Mouse (Mus musculus) kidney, postnatal 0 days (tissue): ENCODE results near the gene Ispd. TPM values are rescaled to one million over a fixed set of nuclear protein-coding genes. Genes with fewer than 3 reads are reported as not detected.

Source experiments
- ATAC-seq: fragments of 200-750 bp; cut with Nextera tagmentation; replicated peaks from 2 replicates; pipeline ENCODE4 v1.8.0; 2017; ENCODE audit warnings: low read depth, moderate number of reproducible peaks, moderate TSS enrichment, moderate library complexity; ENCODE audit not compliant: low FRiP score
- DNase-seq: peaks from one replicate; pipeline ENCODE4 v3.0.0-alpha.2; 2016; ENCODE audit warnings: low spot score
- H3K27ac ChIP-seq: fragments of 300-500 bp; sonication (generic); 2 replicates; pipeline ENCODE4 v1.5.1; 2014; ENCODE audit warnings: mild to moderate bottlenecking
- H3K27me3 ChIP-seq: fragments of 300-500 bp; sonication (generic); 2 replicates; pipeline ENCODE4 v1.6.1; 2014; ENCODE audit warnings: low read length, mixed read lengths; ENCODE audit not compliant: insufficient read depth
- H3K36me3 ChIP-seq: fragments of 300-500 bp; sonication (generic); 2 replicates; pipeline ENCODE4 v1.6.1; 2014; ENCODE audit warnings: low read length, mixed read lengths; ENCODE audit not compliant: insufficient read depth
- H3K4me1 ChIP-seq: fragments of 300-500 bp; sonication (generic); replicated peaks from 2 replicates; pipeline ENCODE4 v1.6.1; 2014; ENCODE audit warnings: antibody characterized with exemption, low read length, mixed read lengths; ENCODE audit not compliant: insufficient read depth
- H3K4me2 ChIP-seq: fragments of 300-500 bp; sonication (generic); 2 replicates; pipeline ENCODE4 v1.6.1; 2014; ENCODE audit warnings: mild to moderate bottlenecking, low read length, moderate library complexity, mixed read lengths
- H3K4me3 ChIP-seq: fragments of 300-500 bp; sonication (generic); replicated peaks from 2 replicates; pipeline ENCODE4 v1.5.1; 2014; ENCODE audit warnings: low read depth, low read length
- H3K9ac ChIP-seq: fragments of 300-500 bp; sonication (generic); 2 replicates; pipeline ENCODE4 v1.6.1; 2014; ENCODE audit warnings: low read depth, low read length
- H3K9me3 ChIP-seq: fragments of 300-500 bp; sonication (generic); replicated peaks from 2 replicates; pipeline ENCODE4 v1.6.1; 2016; ENCODE audit warnings: low read length, inconsistent platforms, mixed read lengths
- CTCF ChIP-seq: IDR thresholded peaks from 2 replicates; pipeline ENCODE4 v1.5.1; 2016; ENCODE audit warnings: antibody characterized with exemption, low read depth, mild to moderate bottlenecking, moderate library complexity
- WGBS: fragments of 180-500 bp; shearing (Covaris S2); extraction: QIAGEN DNeasy Blood & Tissue Kit; methylation state at CpG from one replicate; pipeline ENCODE4 v1.1.7; 2014; 5-methylcytosine and 5-hydroxymethylcytosine counted together
- polyA plus RNA-seq: library from polyadenylated mRNA; unstranded; fragments of >200 nt; fragmentation: Nextera tagmentation; extraction: Ambion mirVana; gene quantifications from 2 replicates; pipeline ENCODE4 v1.2.1, GENCODE M21; 2015

Ispd gene
- polyA plus RNA-seq, 1 experiment from 2014 or later, result 21.4 TPM

DNA sequence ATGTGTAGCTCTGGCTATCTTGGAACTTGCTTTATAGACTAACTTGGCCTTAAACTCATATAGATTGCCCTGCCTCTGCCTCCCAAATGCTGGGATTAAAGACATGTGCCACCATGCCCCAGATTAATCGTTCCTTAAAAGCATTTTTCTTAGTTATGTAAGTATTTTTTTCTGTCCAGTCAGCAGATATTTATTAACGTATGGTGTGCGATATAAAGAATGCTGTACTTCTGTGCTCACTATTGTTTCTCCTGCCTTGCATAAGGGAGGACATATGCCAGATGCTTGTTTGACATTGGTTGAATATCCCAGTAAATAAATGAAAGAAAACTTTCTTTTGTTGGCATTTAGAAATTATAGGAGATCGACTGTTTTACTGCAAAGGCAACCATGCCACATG, 5.7 kb downstream of the Ispd start:
- Histone ChIP-seq H3K27me3 (no peaks in the 10 kb centered on the region), H3K9ac (no peak overlapping the region), H3K27ac (no peak overlapping the region), H3K4me3 (no peak overlapping the region), H3K4me2 (no peak overlapping the region), H3K9me3 (no peaks in the 10 kb centered on the region), H3K36me3 (no peaks in the 10 kb centered on the region), H3K4me1 (no peaks in the 10 kb centered on the region)
- no peak for TF ChIP-seq CTCF
- 87% methylated on average over 4 of the region's 4 CpGs for WGBS
- DNase-seq (no peak), ATAC-seq (no peak)

- no peak for TF ChIP-seq CTCF
- H3K4me2 ChIP-seq, result no peak overlapping the region
- ATAC-seq (no peak), DNase-seq (peak; percentile 56)
- no peak overlapping the region for H3K4me3 ChIP-seq
- no peaks in the 10 kb centered on the region for H3K9me3 ChIP-seq
- no peaks in the 10 kb centered on the region for H3K27me3 ChIP-seq
- H3K4me1 ChIP-seq, result no peaks in the 10 kb centered on the region
- H3K9ac ChIP-seq, result no peak overlapping the region
- no peaks in the 10 kb centered on the region for H3K36me3 ChIP-seq
- WGBS, result 67% methylated on average over 2 of the region's 2 CpGs
- H3K27ac ChIP-seq, result no peak overlapping the region
Measured at GRCm38 (mm10) chr12:36395115-36395514, 13.9 kb downstream of the Ispd start.

DNA sequence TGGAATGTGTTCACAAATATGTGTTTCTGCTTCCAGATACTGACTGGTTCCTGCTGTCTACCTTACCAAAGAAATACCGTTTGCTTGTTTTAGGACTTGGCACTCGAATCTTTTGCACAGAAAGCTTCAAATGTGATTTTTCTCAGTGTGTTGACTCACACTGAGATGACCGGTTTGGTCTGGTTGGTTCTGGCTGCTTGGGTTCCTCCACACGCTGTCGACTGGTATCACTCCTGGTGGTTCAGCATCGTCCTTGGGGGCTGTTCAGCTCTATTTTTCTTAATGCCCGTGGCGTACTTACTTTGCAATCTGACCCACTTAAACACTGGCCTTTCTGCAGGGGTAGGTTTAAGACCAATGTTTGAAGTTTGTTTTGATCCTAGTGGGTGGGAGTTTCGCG, 42.4 kb downstream of the Ispd start:
- H3K4me2 ChIP-seq, result peak overlapping the region; percentile 0; the same call in 1 of the 2 replicates
- no peak overlapping the region for H3K4me3 ChIP-seq
- 0 out of 2 replicates have a peak overlapping the region, but pooled peaks have one; percentile 9 for H3K9ac ChIP-seq
- DNase-seq (peak; percentile 54), ATAC-seq (peak; percentile 87; the same call in 1 of the 2 replicates)
- peak overlapping the region; percentile 63 for H3K27ac ChIP-seq
- no peaks in the 10 kb centered on the region for H3K9me3 ChIP-seq
- H3K4me1 ChIP-seq, result peaks cover 8% of the 10 kb centered on the region
- no peak for TF ChIP-seq CTCF
- H3K27me3 ChIP-seq, result no peaks in the 10 kb centered on the region
- WGBS, result 30% methylated on average over 10 of the region's 10 CpGs
- H3K36me3 ChIP-seq, result no peaks in the 10 kb centered on the region

DNA sequence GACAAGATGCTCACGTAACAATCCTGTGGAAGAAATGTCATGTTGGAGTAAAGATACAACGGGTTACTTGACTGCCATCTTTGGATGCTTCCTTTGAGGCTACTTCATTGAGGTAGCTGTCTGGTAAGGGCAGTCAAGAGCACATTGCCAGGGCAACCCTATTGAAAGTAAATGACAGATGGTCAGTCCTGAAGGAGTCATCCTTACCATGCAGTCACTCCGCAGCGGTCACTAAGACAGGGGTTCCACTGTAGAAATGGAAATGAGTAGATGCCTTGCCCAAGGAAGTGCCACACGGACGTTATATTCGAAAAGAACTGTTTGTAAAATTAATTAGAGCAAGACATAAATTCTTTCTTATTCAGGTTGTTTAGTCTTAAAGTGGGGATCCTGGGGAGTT, 44.0 kb downstream of the Ispd start:
- Histone ChIP-seq H3K9ac (no peak overlapping the region), H3K4me3 (no peak overlapping the region), H3K4me1 (peaks cover 8% of the 10 kb centered on the region), H3K27me3 (no peaks in the 10 kb centered on the region), H3K36me3 (no peaks in the 10 kb centered on the region), H3K27ac (no peak overlapping the region), H3K4me2 (no peak overlapping the region), H3K9me3 (no peaks in the 10 kb centered on the region)
- DNase-seq (no peak), ATAC-seq (no peak)
- 79% methylated on average over 7 of the region's 7 CpGs for WGBS
- no peak for TF ChIP-seq CTCF

DNA sequence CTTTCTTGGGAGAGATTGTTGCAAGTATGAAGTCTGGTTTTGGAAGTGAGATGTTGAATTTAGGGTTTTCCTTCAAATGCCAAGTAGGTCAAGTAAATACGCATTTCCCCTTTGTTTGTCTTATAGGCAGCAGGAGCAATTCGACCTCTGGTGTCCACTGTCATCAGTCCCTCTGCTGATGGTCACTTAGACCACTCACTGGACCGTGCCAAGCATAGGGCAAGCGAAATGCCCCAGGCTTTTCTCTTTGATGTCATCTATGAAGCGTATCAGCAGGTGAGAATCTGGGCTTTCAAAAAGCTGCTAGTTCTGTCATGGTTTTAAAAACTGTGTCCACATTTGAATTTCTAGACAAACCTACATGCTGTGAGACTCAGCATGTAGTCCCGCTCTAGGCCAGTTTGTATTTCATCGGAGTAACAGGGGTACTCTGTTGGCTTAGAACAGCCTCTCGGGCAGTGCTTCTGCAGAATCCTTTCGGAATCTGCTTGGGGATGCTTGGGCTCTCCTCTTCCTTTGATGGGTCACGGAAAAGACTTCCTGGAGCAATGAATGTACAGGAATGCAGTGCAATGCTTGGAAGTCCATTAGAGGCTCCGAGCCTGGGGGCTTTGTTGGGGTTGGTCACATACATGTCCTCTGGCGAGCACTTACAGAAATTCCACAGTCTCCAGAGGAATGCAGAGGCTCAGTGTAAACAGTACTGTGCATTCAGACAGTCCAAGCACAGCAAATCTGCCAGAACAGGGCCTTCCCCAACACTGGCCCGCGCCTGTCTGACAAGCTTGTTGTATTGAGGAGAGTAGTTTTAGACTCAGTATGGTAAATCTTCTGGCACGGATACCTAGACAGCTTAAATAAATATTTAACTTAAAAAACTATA, 45.2 kb downstream of the Ispd start:
- Histone ChIP-seq H3K4me2 (no peak overlapping the region), H3K9ac (no peak overlapping the region), H3K9me3 (no peaks in the 10 kb centered on the region), H3K27me3 (no peaks in the 10 kb centered on the region), H3K36me3 (no peaks in the 10 kb centered on the region), H3K4me1 (peaks cover 8% of the 10 kb centered on the region), H3K4me3 (no peak overlapping the region), H3K27ac (peak overlapping the region; percentile 50; the same call in 1 of the 2 replicates)
- WGBS, result 44% methylated on average over 15 of the region's 15 CpGs
- DNase-seq, result peak; percentile 73
- peak; percentile 77; the same call in 1 of the 2 replicates for ATAC-seq
- TF ChIP-seq CTCF, result no peak

GRCm38 (mm10) chr12:36436956-36437355, 55.7 kb downstream of the Ispd start:
- no peak overlapping the region for H3K4me2 ChIP-seq
- WGBS, result 71% methylated on average over 5 of the region's 5 CpGs
- TF ChIP-seq CTCF, result no peak
- H3K4me3 ChIP-seq, result no peak overlapping the region
- no peak overlapping the region for H3K27ac ChIP-seq
- H3K9me3 ChIP-seq, result no peaks in the 10 kb centered on the region
- no peaks in the 10 kb centered on the region for H3K36me3 ChIP-seq
- no peak overlapping the region for H3K9ac ChIP-seq
- ATAC-seq, result no peak
- no peak for DNase-seq
- H3K4me1 ChIP-seq, result no peaks in the 10 kb centered on the region
- H3K27me3 ChIP-seq, result no peaks in the 10 kb centered on the region
